8 mouse cellular contexts compared by ENCODE assay signal in genomic region chr13:51400736-51401501, GRCm38 (mm10). TPM values are rescaled to one million over a fixed set of nuclear protein-coding genes. Genes with fewer than 3 reads are reported as not detected.
DNase-seq lines count a peak whose midpoint lies in the region; ATAC-seq lines count a peak whose summit lies in the region.

No protein-coding gene starts in this region.

- DNase-seq in adrenal gland, adult 2 months, result peak; percentile 45
- DNase-seq in adrenal gland, adult 8-10 months, result no peak
- peak; percentile 38 for DNase-seq in right cerebral cortex, postnatal 25 days
- DNase-seq in right cerebral cortex, adult 2 months (ENCODE audit: low spot score in 2 of 2), result no peak
- peak; percentile 81 for DNase-seq in hindbrain, embryonic 14.5 days (ENCODE audit: low spot score)
- DNase-seq in liver, embryonic 11.5 days (ENCODE audit: low spot score), result peak; percentile 48
- no peak for DNase-seq in c-Kit-positive CD71-positive TER-119-positive erythroid progenitor cells, embryonic 14.5 days (ENCODE audit: low spot score)

- peak overlapping the region; percentile 84 for H3K4me2 ChIP-seq in hindbrain, embryonic 14.5 days (replicated peaks)
- H3K4me2 ChIP-seq in liver, embryonic 11.5 days, result peak overlapping the region; percentile 70
- H3K4me2 ChIP-seq in neural tube, embryonic 15.5 days, result peak overlapping the region; percentile 82

- 0 out of 2 replicates have a peak, but pooled peaks cover 8% of the 10 kb centered on the region for H3K4me1 ChIP-seq in hindbrain, embryonic 14.5 days (replicated peaks; ENCODE audit: control insufficient read depth, insufficient read depth, low read length)
- no peaks in the 10 kb centered on the region for H3K4me1 ChIP-seq in liver, embryonic 11.5 days (replicated peaks; ENCODE audit: control insufficient read depth, insufficient read depth, low read length)
- peaks cover 14% of the 10 kb centered on the region for H3K4me1 ChIP-seq in neural tube, embryonic 15.5 days

- H3K4me3 ChIP-seq in hindbrain, embryonic 14.5 days (replicated peaks; ENCODE audit: low read length), result peak overlapping the region; percentile 38
- H3K4me3 ChIP-seq in liver, embryonic 11.5 days (ENCODE audit: low read depth, low read length), result peak overlapping the region; percentile 36
- peak overlapping the region; percentile 41 for H3K4me3 ChIP-seq in neural tube, embryonic 15.5 days (replicated peaks)

- H3K9me3 ChIP-seq in hindbrain, embryonic 14.5 days (ENCODE audit: control insufficient read depth, low read length), result no peaks in the 10 kb centered on the region
- H3K9me3 ChIP-seq in liver, embryonic 11.5 days (ENCODE audit: control insufficient read depth, low read length), result no peaks in the 10 kb centered on the region
- no peaks in the 10 kb centered on the region for H3K9me3 ChIP-seq in neural tube, embryonic 15.5 days (replicated peaks)

- no peaks in the 10 kb centered on the region for H3K27me3 ChIP-seq in hindbrain, embryonic 14.5 days (ENCODE audit: control insufficient read depth, insufficient read depth, low read length)
- no peaks in the 10 kb centered on the region for H3K27me3 ChIP-seq in liver, embryonic 11.5 days (replicated peaks; ENCODE audit: control insufficient read depth, insufficient read depth, low read length)
- H3K27me3 ChIP-seq in neural tube, embryonic 15.5 days (replicated peaks), result no peaks in the 10 kb centered on the region

- ATAC-seq in hindbrain, embryonic 14.5 days (ENCODE audit: low FRiP score), result peak; percentile 83
- ATAC-seq in liver, embryonic 11.5 days (replicated peaks; ENCODE audit: low FRiP score), result peak; percentile 43; the same call in 1 of the 2 replicates
- ATAC-seq in neural tube, embryonic 15.5 days (ENCODE audit: low FRiP score), result peak; percentile 90

- H3K27ac ChIP-seq in hindbrain, embryonic 14.5 days, result peak overlapping the region; percentile 54; the same call in 1 of the 2 replicates
- no peak overlapping the region for H3K27ac ChIP-seq in liver, embryonic 11.5 days (ENCODE audit: low read depth, low read length)
- H3K27ac ChIP-seq in neural tube, embryonic 15.5 days (replicated peaks), result peak overlapping the region; percentile 66

- H3K9ac ChIP-seq in hindbrain, embryonic 14.5 days, result peak overlapping the region; percentile 61
- peak overlapping the region; percentile 7; the same call in 1 of the 2 replicates for H3K9ac ChIP-seq in liver, embryonic 11.5 days (ENCODE audit: low read depth, low read length)
- H3K9ac ChIP-seq in neural tube, embryonic 15.5 days (replicated peaks), result peak overlapping the region; percentile 44

- no peaks in the 10 kb centered on the region for H3K36me3 ChIP-seq in hindbrain, embryonic 14.5 days (replicated peaks; ENCODE audit: control insufficient read depth, insufficient read depth)
- H3K36me3 ChIP-seq in liver, embryonic 11.5 days (ENCODE audit: control insufficient read depth, insufficient read depth, low read length), result no peaks in the 10 kb centered on the region
- no peaks in the 10 kb centered on the region for H3K36me3 ChIP-seq in neural tube, embryonic 15.5 days

- 6% methylated on average over 20 of the region's 20 CpGs for WGBS in hindbrain, embryonic 14.5 days
- WGBS in liver, embryonic 11.5 days, result 4% methylated on average over 20 of the region's 20 CpGs
- 3% methylated on average over 20 of the region's 20 CpGs for WGBS in neural tube, embryonic 15.5 days

RNA-seq across cellular contexts. Expression of gene S1pr3, which starts 7.5 kb away (rescaled TPM):
- 10 to 100 TPM; 13.3 to 24.5 TPM for total RNA-seq in adrenal gland, adult 2 months (2021)
- polyA plus RNA-seq in adrenal gland, adult 2 months (2012; rRNA removed), result 6.3 and 6.6 TPM in 2 replicates
- 10 to 100 TPM; 11.2 to 20.9 (median 14.8) TPM for total RNA-seq in adrenal gland, adult 8-10 months (2022)
- 14.4 and 14.6 TPM in 2 replicates for polyA plus RNA-seq in hindbrain, embryonic 14.5 days (2014; fragmentation: Nextera tagmentation; extraction: Ambion mirVana)
- polyA plus RNA-seq in liver, embryonic 11.5 days (2014; fragmentation: Nextera tagmentation; extraction: Ambion mirVana), result 15.5 and 18.0 TPM in 2 replicates
- polyA plus RNA-seq in neural tube, embryonic 15.5 days (2015; fragmentation: Nextera tagmentation; extraction: Ambion mirVana), result 12.5 and 27.9 TPM in 2 replicates

Comparison
In these comparisons a context has a peak if more than half of its experiments do, and no peak if none do; other contexts are left out.
1. DNase-seq: peak in adrenal gland, adult 2 months (single experiment), right cerebral cortex, postnatal 25 days (single experiment), hindbrain, embryonic 14.5 days (single experiment) and liver, embryonic 11.5 days (single experiment); none in adrenal gland, adult 8-10 months (single experiment), right cerebral cortex, adult 2 months (0 of 2) and c-Kit-positive CD71-positive TER-119-positive erythroid progenitor cells, embryonic 14.5 days (single experiment).
2. H3K9ac ChIP-seq: peak in every context shown above with its lines; median percentile 61 in hindbrain, embryonic 14.5 days; 44 in neural tube, embryonic 15.5 days; 7 in liver, embryonic 11.5 days.
3. Peak in every context shown above with its lines, with median percentiles within 50 percentile points of each other: ATAC-seq, H3K4me2 ChIP-seq and H3K4me3 ChIP-seq.